Mouse (Mus musculus) small intestine, adult 2 months (tissue): ENCODE data around the gene Csrp2.

Experiments
- CTCF ChIP-seq: fragments of 200-500 bp; IDR thresholded peaks from 2 replicates; pipeline ENCODE4 v1.5.1; 2012; ENCODE audit warnings: low read depth, mild to moderate bottlenecking, control low read depth, inconsistent platforms, low read length, moderate library complexity, mixed read lengths; ENCODE audit not compliant: insufficient replicate concordance, insufficient read length; ENCODE audit errors: extremely low read depth
- POLR2A ChIP-seq: fragments of 200-500 bp; IDR thresholded peaks from 2 replicates; pipeline ENCODE4 v1.6.1; 2012; ENCODE audit warnings: low read depth, mild to moderate bottlenecking, control low read depth, inconsistent platforms, low read length, moderate library complexity

GRCm38 (mm10) chr10:110882701-110883100 is 36.9 kb upstream of the Csrp2 start:
- TF ChIP-seq CTCF: no peak
- TF ChIP-seq POLR2A: no peak
